Mouse (Mus musculus): ENCODE results near the gene Nrip1.
"Not testable (repeated sequence)": the region's sequence is repeated elsewhere in the genome, so short reads cannot be mapped to it uniquely, and the experiment has no call there.

Gene Nrip1

DNA sequence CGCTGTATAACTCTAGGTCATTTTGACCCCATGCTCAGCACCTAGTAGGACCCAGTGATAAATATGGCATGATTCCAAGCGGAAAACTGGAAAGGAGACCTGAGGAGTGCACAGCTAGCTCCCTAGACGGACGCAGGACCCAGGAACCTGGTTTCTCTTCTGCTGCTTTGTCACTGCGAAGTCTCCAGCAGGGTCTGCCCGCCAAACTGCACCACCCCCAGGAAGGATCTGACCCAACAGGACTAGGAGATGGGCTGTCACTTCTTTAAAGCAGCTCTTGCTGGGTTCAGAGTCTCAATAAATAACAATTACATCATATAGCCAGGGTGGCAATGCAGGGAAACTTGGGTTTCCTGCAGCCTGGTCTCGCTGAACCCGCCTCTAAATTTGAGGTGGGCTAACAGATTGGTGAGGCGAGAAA is at the start of gene Nrip1:
Nrip1 (minus strand) TSS at position 157 of the 421 bp plus-strand sequence.
- peak; percentile 59 for DNase-seq

DNA sequence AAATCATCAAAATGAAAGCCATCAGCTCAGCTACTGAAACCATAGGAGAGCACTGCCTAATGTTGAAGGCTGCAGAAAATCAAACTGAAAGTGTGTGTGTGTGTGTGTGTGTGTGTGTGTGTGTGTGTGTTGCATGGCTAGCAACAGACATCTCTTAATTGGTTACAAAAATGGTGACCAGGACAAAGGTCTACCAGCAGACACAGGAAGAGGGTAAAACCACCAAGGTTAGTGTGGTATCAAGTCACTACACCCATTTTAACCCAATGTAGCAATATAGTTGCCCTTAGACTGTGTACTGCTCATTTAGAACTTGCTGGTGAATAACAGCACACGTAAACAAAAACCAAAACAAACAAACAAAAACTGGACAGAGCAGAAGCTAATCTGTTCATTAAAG is 48.9 kb upstream of the Nrip1 start:
- no peak for DNase-seq

DNA sequence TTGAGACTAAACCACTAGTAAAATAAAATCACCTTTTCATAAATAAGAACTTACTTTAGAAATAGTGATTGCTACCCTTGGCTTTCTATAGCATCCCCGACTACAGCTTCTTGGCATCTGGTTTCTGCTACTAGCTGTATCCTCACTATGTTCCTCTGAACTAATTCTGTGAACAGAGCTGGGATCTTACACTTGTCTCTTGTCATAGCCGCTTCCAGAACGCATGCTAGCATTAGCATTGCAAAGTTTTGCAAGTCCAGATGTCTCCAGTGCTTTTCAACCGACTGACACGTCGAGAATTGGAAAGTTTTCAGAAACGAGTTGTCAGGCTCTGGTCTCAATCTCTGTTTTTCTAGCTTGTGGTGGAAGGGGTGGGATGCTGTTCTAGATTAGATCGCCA is 46.2 kb upstream of the Nrip1 start:
- no peak for DNase-seq

DNA sequence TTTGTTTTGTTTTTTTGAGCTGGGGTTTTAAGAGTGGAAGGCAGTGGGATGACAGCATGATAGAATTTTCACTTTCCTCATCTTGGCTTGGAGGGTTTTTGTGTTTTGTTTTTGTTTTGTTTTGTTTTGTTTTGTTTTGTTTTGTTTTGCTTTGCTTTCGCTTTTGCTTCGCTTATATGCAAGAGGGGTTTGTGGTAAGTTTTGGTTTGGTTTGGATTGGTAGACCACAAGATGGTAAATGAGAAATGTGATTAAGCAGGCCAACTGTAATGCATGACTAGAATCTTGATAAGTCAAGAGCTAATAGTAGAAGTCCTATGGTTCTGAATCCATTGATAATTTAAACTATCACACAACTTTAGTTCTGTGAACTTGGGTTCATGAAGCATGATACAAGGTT is 42.9 kb upstream of the Nrip1 start:
- DNase-seq = no peak

GRCm38 (mm10) chr16:76416060-76416438 is 42.4 kb upstream of the Nrip1 start:
- no peak for DNase-seq

DNA sequence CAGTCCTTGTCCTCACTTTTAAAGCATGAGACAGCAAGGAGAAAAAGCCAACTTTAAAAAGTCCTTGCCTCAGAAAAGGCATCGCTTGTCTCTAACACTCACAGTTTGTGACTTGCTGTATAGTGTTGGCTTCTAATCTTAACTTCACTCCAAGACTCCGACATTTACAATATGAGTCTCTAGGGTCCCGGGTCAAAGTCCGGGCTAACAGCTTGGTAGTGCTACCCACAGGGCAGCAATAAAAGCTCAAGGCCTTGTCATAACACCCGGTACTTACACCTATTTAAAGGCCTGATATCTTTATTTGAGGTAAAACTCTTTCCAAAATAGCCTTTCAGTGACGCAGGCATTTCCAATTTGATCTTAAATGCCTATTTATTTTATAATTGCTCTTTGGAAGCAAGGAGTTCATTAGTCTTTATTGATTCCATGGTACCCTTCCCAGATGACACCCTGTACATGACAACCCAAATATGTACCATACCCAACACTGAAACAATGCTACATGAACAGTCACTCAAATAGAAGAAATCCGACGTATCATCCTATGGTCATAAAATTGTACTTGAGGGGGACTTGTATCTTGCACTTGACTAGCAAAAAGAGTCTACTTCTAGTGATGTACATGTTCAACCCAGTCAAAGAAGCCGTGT is 41.9 kb upstream of the Nrip1 start:
- no peak for DNase-seq

- DNase-seq = no peak
Measured at GRCm38 (mm10) chr16:76414528-76414927, 40.9 kb upstream of the Nrip1 start.

- DNase-seq = no peak
Measured at GRCm38 (mm10) chr16:76413581-76413980, 40.0 kb upstream of the Nrip1 start.

DNA sequence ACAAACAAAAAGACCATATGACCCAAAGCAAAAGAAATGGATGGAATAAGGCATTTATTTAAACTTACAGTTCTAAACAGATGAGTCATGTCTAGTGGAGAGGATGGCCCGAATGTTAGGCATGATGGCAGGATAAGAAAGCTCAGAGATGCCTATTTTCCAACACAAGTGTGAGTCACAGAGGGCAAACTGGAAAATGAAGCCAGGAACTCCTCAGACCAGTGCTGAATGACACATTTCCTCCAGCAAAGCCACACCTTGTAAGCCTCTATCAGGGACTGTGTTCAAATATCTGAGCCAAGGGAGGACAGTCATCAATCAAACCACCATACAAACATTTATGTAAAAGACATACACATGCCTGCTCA is 35.7 kb upstream of the Nrip1 start:
- DNase-seq = no peak

- DNase-seq = no peak
Measured at GRCm38 (mm10) chr16:76408696-76409354, 35.2 kb upstream of the Nrip1 start.

- DNase-seq = no peak
Measured at GRCm38 (mm10) chr16:76408241-76408640, 34.6 kb upstream of the Nrip1 start.

GRCm38 (mm10) chr16:76407321-76407920 is 33.8 kb upstream of the Nrip1 start:
- no peak for DNase-seq

DNA sequence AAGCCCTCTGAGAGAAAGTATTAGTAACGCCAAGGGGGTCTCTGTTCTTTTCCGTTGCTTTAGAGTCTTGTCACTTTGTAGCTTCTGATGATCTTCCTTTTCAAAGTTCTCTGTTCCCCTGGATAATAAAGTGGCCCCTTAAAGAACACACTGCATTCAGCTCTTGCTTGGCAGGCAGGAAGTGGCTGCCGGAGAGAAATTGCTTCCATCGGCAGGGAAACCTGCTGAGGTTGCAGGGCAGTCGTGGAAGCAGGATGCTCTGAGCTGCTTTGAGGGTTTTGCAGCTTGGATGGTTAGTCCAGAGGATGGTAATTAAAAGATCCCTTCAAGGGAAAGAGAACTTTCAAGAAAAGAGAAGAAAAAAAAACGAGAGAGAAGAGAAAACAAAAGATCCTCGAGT is 33.3 kb upstream of the Nrip1 start:
- no peak for DNase-seq

GRCm38 (mm10) chr16:76406319-76406718 is 32.7 kb upstream of the Nrip1 start:
- no peak for DNase-seq

- not testable (repeated sequence) for DNase-seq
Measured at GRCm38 (mm10) chr16:76403305-76403704, 29.7 kb upstream of the Nrip1 start.

DNA sequence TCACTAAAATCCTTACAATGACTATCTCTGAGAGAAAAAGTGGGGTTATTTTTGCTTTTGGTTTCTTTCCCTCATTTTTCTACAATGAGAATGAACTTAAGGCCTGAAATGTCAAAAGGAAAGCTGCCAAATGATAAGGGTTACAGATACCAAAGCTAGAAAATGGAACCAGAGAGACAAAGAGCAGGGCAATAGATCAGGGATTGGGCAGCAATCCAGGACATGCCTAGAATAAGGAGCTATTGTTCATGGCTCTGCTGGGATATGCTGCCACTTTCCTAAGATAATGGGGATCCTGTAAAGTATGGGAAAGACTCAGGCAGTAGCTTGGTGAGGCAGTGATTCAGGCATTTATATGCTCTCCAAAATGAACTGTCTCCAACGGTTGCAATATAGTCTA is 22.9 kb upstream of the Nrip1 start:
- DNase-seq = no peak

- no peak for DNase-seq
Measured at GRCm38 (mm10) chr16:76393267-76393666, 19.6 kb upstream of the Nrip1 start.

DNA sequence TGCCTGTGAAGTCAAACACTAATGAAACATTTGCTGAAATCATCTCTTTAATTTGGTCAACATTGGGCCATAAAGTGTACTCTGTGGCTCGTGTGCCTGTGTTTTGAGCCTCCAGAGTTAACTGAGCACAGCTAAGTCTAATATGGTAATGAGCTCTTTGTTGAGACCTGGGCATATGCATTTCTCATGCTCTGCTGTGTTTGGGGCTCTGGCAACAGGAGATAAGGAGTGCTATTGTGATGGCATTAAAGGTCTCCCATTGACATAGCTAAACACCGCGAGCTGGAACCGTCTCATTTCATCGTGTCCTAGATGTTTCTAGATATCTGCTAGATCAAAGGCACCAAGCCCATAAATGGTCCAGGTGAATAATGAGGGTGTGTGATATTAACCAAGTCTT is 12.9 kb upstream of the Nrip1 start:
- no peak for DNase-seq

- no peak for DNase-seq
Measured at GRCm38 (mm10) chr16:76386071-76386470, 12.4 kb upstream of the Nrip1 start.

DNA sequence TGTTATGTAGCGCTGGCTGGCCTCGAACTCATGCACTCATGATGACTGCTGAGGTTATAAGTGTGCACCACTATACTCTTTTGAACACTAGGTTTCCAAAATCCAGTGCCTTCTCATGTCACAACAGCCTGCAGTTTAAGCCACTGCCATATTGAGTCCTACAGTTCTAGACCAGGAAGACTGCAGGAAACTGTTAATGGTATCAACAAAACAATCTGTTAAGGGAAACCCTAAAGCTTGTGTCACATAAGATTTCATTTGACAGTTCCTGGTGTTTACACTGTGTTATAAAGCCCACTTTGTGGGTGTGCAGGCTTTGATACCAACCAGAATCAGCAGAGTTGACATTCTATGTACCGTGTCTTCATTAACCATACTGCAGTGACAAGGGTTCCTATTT is 3.6 kb upstream of the Nrip1 start:
- DNase-seq = no peak

DNA sequence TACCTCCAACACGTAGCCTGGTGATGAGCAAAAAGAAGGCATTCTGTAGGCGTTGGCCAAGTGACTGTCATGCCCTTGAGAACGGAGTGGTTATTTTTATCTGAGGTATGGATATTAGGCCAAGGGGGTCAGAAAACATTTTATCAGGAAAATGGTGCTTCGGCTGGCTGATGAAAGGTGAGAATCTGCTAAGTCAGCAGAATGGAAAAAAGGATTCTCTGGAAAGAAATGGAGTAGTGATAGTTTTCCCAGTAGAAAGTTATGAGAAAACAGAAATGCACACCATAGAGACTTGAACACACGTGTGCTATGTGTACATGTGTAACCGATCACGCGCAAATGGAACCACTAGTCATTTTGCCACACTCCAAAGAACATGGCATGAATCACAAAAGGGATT is 3.0 kb upstream of the Nrip1 start:
- no peak for DNase-seq

GRCm38 (mm10) chr16:76372941-76373561 is 576 bp downstream of the Nrip1 start:
- peak; percentile 85 for DNase-seq

DNA sequence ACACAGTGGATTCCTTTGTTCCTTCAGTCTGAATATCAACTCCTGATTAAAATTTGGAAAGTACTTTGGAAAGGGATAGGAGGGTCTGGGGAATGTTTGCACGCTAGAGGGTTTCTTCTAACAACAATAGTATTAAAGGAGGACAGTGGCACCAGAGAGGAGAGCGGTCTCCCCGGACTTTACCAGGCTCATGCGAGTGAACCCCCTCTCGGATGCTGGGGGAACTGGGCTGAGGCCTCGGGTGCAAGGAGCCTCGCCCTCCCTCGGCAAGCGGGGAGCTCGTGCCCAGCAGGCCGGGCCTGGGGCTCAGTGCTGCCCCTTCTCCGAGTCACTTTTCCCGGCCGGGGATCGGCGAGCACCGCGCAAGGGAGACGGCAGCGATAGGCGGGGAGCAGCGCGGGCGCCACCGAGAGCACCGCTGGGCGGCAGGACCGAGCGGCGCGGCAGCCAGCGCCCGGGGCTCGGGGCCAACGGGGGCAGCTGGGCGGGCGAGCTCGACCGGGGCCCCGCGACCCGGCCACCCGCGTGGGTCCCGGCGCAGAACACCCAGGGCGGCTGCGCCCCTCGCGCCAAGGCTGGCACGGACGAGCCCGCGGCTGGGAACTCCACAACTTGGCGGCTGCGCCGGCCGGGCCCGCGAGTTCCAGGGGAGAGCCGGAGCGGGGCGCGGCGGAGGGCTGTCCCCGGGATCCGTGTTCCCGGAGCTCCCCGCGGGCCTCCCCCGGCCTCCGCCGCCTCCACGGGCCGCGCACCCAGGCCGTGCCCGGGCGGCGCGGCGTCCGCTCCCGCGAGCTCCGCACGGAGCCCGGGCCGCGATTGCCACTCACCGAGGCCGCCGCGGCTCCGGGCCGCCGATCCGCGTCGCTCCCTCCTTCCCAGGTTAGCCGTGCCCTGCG is 1.3 kb downstream of the Nrip1 start:
- peak; percentile 59 for DNase-seq
